Mouse (Mus musculus): Measurements from ENCODE around the gene Ip6k2.

GRCm38 (mm10) chr9:108787080-108787479, 3.5 kb downstream of the Ip6k2 start:
- no peak for TF ChIP-seq POLR2A (IDR thresholded peaks at IDR 0.05; ENCODE audit: control insufficient read depth in 1 of 2, insufficient read depth in 1 of 2, low read depth in 1 of 2, low read length in 2 of 2, poor library complexity in 1 of 2)
- TF ChIP-seq EP300 (IDR thresholded peaks at IDR 0.05; ENCODE audit: low read depth in 1 of 2, low read length in 2 of 2): no peak
- TF ChIP-seq JUND (IDR thresholded peaks at IDR 0.05; ENCODE audit: low read depth, low read length): no peak
- TF ChIP-seq CTCF (IDR thresholded peaks at IDR 0.05 in 2 of 3, conservative IDR thresholded peaks at IDR 0.05 in 1 of 3; ENCODE audit: control insufficient read depth in 1 of 3, insufficient read depth in 1 of 3, low read depth in 2 of 3, low read length in 3 of 3, poor library complexity in 1 of 3, severe bottlenecking in 1 of 3): no peak
- no peak for TF ChIP-seq MAFK (IDR thresholded peaks at IDR 0.05; ENCODE audit: borderline replicate concordance, low read depth, low read length)
- no peak for TF ChIP-seq CHD1 (IDR thresholded peaks at IDR 0.05; ENCODE audit: low read depth, low read length)
- TF ChIP-seq TCF12 (IDR thresholded peaks at IDR 0.05; ENCODE audit: low read depth, low read length): no peak
